Comparison of ENCODE assay signal across 23 mouse cellular contexts in the genomic region with DNA sequence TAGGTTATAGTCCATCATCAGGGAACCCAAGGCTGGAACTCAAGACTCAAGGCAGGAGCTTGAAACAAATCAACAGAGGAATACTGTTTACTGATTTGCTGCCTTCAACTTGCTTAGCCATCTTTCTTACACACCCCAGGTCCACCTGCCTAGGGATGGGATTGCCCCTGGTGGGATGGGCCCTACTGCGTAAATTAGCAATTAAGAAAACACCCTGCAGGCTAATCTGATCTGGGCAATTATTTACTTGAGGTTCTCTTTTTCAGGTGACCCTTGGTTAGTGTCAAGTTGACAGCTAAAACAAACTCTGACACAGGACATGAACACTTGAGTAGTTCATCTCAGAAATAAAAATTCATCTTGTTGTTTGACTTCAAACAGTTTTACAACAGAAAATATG. TPM values are rescaled to one million over a fixed set of nuclear protein-coding genes. Genes with fewer than 3 reads are reported as not detected.
A peak's percentile ranks its signal among the peaks of the same experiment; 100 is the strongest.
DNase-seq lines count a peak whose midpoint lies in the region; ATAC-seq lines count a peak whose summit lies in the region.
"Had no signal": no experiment of that assay in that cellular context is flagged by ENCODE, and none has a peak within 500 bp of the region (broad histone marks: within the 10 kb centered on the region; RNA-seq: fewer than 3 reads in every experiment).

No protein-coding gene starts in this region.

- H3K36me3 ChIP-seq in heart, embryonic 10.5 days = peaks cover 82% of the 10 kb centered on the region
- peaks cover 52% of the 10 kb centered on the region for H3K36me3 ChIP-seq in kidney, embryonic 16.5 days (ENCODE audit: insufficient read depth, low read length)

- no peak overlapping the region for H3K27ac ChIP-seq in heart, embryonic 10.5 days
- H3K27ac ChIP-seq in kidney, embryonic 16.5 days (ENCODE audit: low read length) = no peak overlapping the region
- H3K27ac ChIP-seq: embryonic facial prominence, embryonic 13.5 days; embryonic facial prominence, embryonic 15.5 days; forebrain, embryonic 10.5 days; forebrain, embryonic 12.5 days had no signal

- ATAC-seq in kidney, embryonic 16.5 days (ENCODE audit: low FRiP score, low TSS enrichment) = peak; percentile 57; the same call in 1 of the 2 replicates
- ATAC-seq: forebrain, embryonic 14.5 days had no signal

- H3K4me1 ChIP-seq in heart, embryonic 10.5 days = no peaks in the 10 kb centered on the region
- H3K4me1 ChIP-seq in kidney, embryonic 16.5 days (ENCODE audit: insufficient read depth, low read length) = no peaks in the 10 kb centered on the region
- H3K4me1 ChIP-seq: embryonic facial prominence, embryonic 13.5 days; embryonic facial prominence, embryonic 15.5 days; forebrain, embryonic 10.5 days; forebrain, embryonic 12.5 days had no signal

- peak; percentile 22 for DNase-seq in heart, embryonic 10.5 days (ENCODE audit: low spot score)
- no peak for DNase-seq in heart, adult 8-10 months (ENCODE audit: low spot score)
- peak; percentile 17 to 21 for DNase-seq in kidney, adult 8-10 months
- DNase-seq in kidney, postnatal 4 days = no peak
- DNase-seq in kidney, postnatal 10 days = no peak
- DNase-seq: adrenal gland, adult 2 months; adrenal gland, postnatal 10 days; adrenal gland, postnatal 25 days; cerebellum, adult 11 months; cerebellum, adult 18-20 months; cerebellum, adult 8-10 months; cerebellum, adult 9-11 months; cerebellum, postnatal 14 days; cerebellum, postnatal 36 days; embryo, embryonic 11 days had no signal

- H3K9ac ChIP-seq in kidney, embryonic 16.5 days (replicated peaks; ENCODE audit: low read length) = no peak overlapping the region
- H3K9ac ChIP-seq: embryonic facial prominence, embryonic 13.5 days; embryonic facial prominence, embryonic 15.5 days; forebrain, embryonic 12.5 days had no signal

- H3K4me2 ChIP-seq in kidney, embryonic 16.5 days (replicated peaks; ENCODE audit: low read depth, low read length) = no peak overlapping the region
- H3K4me2 ChIP-seq: embryonic facial prominence, embryonic 13.5 days; embryonic facial prominence, embryonic 15.5 days; forebrain, embryonic 12.5 days had no signal

- 84% methylated on average over 1 of the region's 1 CpGs for WGBS in heart, embryonic 10.5 days
- WGBS in kidney, embryonic 16.5 days = 56% methylated on average over 1 of the region's 1 CpGs

- no peaks in the 10 kb centered on the region for H3K27me3 ChIP-seq in heart, embryonic 10.5 days (ENCODE audit: insufficient read depth, poor library complexity, severe bottlenecking)
- no peaks in the 10 kb centered on the region for H3K27me3 ChIP-seq in kidney, embryonic 16.5 days (ENCODE audit: insufficient read depth, low read length)
- H3K27me3 ChIP-seq: embryonic facial prominence, embryonic 13.5 days; embryonic facial prominence, embryonic 15.5 days; forebrain, embryonic 12.5 days had no signal

- no peaks in the 10 kb centered on the region for H3K9me3 ChIP-seq in heart, embryonic 10.5 days
- H3K9me3 ChIP-seq in kidney, embryonic 16.5 days (ENCODE audit: low read length) = no peaks in the 10 kb centered on the region
- H3K9me3 ChIP-seq: embryonic facial prominence, embryonic 13.5 days; embryonic facial prominence, embryonic 15.5 days; forebrain, embryonic 10.5 days; forebrain, embryonic 12.5 days had no signal

- no peak overlapping the region for H3K4me3 ChIP-seq in heart, embryonic 10.5 days
- no peak overlapping the region for H3K4me3 ChIP-seq in kidney, embryonic 16.5 days (ENCODE audit: low read length)
- H3K4me3 ChIP-seq: embryonic facial prominence, embryonic 13.5 days; embryonic facial prominence, embryonic 15.5 days; erythroblast, embryonic 14.5 days; forebrain, embryonic 10.5 days; forebrain, embryonic 12.5 days had no signal

RNA-seq across cellular contexts. Expression of a gene that starts 39.6 kb away (rescaled TPM):
- polyA plus RNA-seq in heart, embryonic 10.5 days (2016; fragmentation: Nextera tagmentation; extraction: Ambion mirVana) = 1.4 and 12.6 TPM in 2 replicates
- total RNA-seq in heart, adult 8-10 months (2022) = not detected
- polyA plus RNA-seq in kidney, embryonic 16.5 days (2015; fragmentation: Nextera tagmentation; extraction: Ambion mirVana) = 18.0 and 19.1 TPM in 2 replicates
- total RNA-seq: common myeloid progenitor, adult 5-6 weeks had no signal

Comparison
In these comparisons a context has a peak if more than half of its experiments do, and no peak if none do; other contexts are left out.
1. DNase-seq: peak in heart, embryonic 10.5 days (single experiment) and kidney, adult 8-10 months (2 of 2); none in heart, adult 8-10 months (single experiment), kidney, postnatal 4 days (0 of 2) and kidney, postnatal 10 days (single experiment).